Mouse (Mus musculus) ES-E14 (cell line): ENCODE data around the gene Alg14. TPM values are rescaled to one million over a fixed set of nuclear protein-coding genes. Genes with fewer than 3 reads are reported as not detected.

Experiments used
- DNase-seq: peaks from one replicate; pipeline ENCODE4 v3.0.0-alpha.2; 2013; ENCODE audit warnings: low read depth, low spot score
- H3K27ac ChIP-seq: 2 replicates; pipeline ENCODE4 v1.5.1; 2012; ENCODE audit warnings: low read depth, mild to moderate bottlenecking, low read length, moderate library complexity, mixed read lengths; ENCODE audit not compliant: poor library complexity, insufficient read depth, severe bottlenecking
- H3K36me3 ChIP-seq: 2 replicates; pipeline ENCODE4 v1.6.1; 2012; ENCODE audit warnings: mild to moderate bottlenecking, low read length, moderate library complexity, mixed read lengths; ENCODE audit not compliant: control insufficient read depth, poor library complexity, insufficient read depth, severe bottlenecking
- H3K4me1 ChIP-seq, 2 experiments: fragments of 150-350 bp in 1 of 2; sonication (generic) in 1 of 2; 2 replicates each; pipeline ENCODE4 v1.6.1; 2012; ENCODE audit warnings: low read length in 2 of 2, mild to moderate bottlenecking in 1 of 2, mixed read lengths in 1 of 2; ENCODE audit not compliant: control insufficient read depth in 2 of 2, insufficient read depth in 2 of 2, poor library complexity in 1 of 2
- H3K4me3 ChIP-seq, 2 experiments: fragments of 150-350 bp in 1 of 2; sonication (generic) in 1 of 2; 2 replicates each; pipeline ENCODE4 v1.5.1; 2012; ENCODE audit warnings: low read length in 2 of 2, low read depth in 1 of 2, mild to moderate bottlenecking in 1 of 2, mixed read lengths in 1 of 2; ENCODE audit not compliant: insufficient read depth in 1 of 2, poor library complexity in 1 of 2, severe bottlenecking in 1 of 2
- H3K9ac ChIP-seq: 2 replicates; pipeline ENCODE4 v1.6.1; 2012; ENCODE audit warnings: low read depth, mild to moderate bottlenecking, low read length, mixed read lengths; ENCODE audit not compliant: poor library complexity, insufficient read depth, severe bottlenecking
- H3K9me3 ChIP-seq: fragments of 150-350 bp; sonication (generic); 2 replicates; pipeline ENCODE4 v1.6.1; 2012; ENCODE audit warnings: low read depth, mild to moderate bottlenecking, low read length; ENCODE audit not compliant: control insufficient read depth, insufficient read depth
- CHD2 ChIP-seq: IDR thresholded peaks from 2 replicates; pipeline ENCODE4 v1.6.1; 2014; ENCODE audit warnings: mild to moderate bottlenecking, low read depth, low read length, inconsistent platforms
- HCFC1 ChIP-seq: IDR thresholded peaks from 2 replicates; pipeline ENCODE4 v1.6.1; 2012; ENCODE audit warnings: low read length, inconsistent platforms, borderline replicate concordance; ENCODE audit not compliant: insufficient read depth
- MAFK ChIP-seq: IDR thresholded peaks from 2 replicates; pipeline ENCODE4 v1.6.1; 2014; ENCODE audit warnings: mild to moderate bottlenecking, low read depth, low read length, inconsistent platforms; ENCODE audit not compliant: insufficient read depth
- ZC3H11A ChIP-seq: IDR thresholded peaks from 2 replicates; pipeline ENCODE4 v1.6.1; 2012; ENCODE audit warnings: low read depth, mild to moderate bottlenecking, inconsistent platforms, low read length, borderline replicate concordance
- ZNF384 ChIP-seq: IDR thresholded peaks from 2 replicates; pipeline ENCODE4 v1.6.1; 2012; ENCODE audit warnings: low read depth, low read length, inconsistent platforms
- in situ Hi-C, 2 experiments: fragments of 600-800 bp; cut with MboI; formaldehyde crosslinking; loops; one replicate each; pipeline ENCODE4 v1.15.1; 2025; ENCODE audit warnings: low sequenced_read_pairs in 2 of 2, inconsistent platforms in 1 of 2; ENCODE audit not compliant: unreplicated experiment in 2 of 2
- total RNA-seq: library from RNA; depleted of rRNA; stranded (reverse); fragments of 300-350 nt; gene quantifications from 2 replicates; pipeline ENCODE4 v1.2.3, GENCODE M21; 2012

Alg14 gene
- total RNA-seq, 1 experiment, result 18.4 TPM

DNA sequence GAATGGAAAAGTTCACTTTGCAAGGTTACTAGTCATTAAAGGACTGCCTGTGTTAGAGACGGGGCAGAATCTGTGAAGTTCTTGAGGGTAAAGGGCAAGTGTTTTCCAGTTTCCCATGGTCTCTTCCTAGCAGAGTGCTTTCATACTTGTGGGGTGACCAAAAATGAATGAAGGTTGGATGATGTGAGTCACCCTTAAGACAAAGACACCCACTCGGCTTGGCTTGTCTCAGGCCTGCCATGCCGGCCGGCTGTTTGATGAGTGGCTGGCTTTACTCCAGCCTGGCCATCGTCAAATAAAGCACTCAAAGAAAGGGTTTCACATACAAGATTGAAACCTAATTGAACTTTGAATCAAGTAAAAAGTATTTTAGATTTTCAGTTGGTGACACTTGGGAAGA lies 35.8 kb downstream of the Alg14 start:
- Histone ChIP-seq H3K4me3 (no peak overlapping the region), H3K9me3 (no peaks in the 10 kb centered on the region), H3K36me3 (no peaks in the 10 kb centered on the region), H3K4me1 (0 out of 4 replicates have a peak, but pooled peaks cover 0 to 4% of the 10 kb centered on the region in 2 experiments), H3K9ac (no peak overlapping the region), H3K27ac (no peak overlapping the region)
- in situ Hi-C loops, result no loop called here
- no peak for TF ChIP-seq ZNF384
- TF ChIP-seq HCFC1, result no peak
- no peak for TF ChIP-seq MAFK
- TF ChIP-seq CHD2, result no peak
- TF ChIP-seq ZC3H11A, result no peak
- DNase-seq, result no peak

GRCm38 (mm10) chr3:121329647-121330046 lies 38.1 kb downstream of the Alg14 start:
- in situ Hi-C loops, result no loop called here
- no peak for DNase-seq
- TF ChIP-seq CHD2 (no peak), ZC3H11A (no peak), HCFC1 (no peak), MAFK (no peak), ZNF384 (no peak)
- Histone ChIP-seq H3K36me3 (no peaks in the 10 kb centered on the region), H3K4me1 (no peaks in the 10 kb centered on the region), H3K9me3 (no peaks in the 10 kb centered on the region), H3K9ac (no peak overlapping the region), H3K27ac (no peak overlapping the region), H3K4me3 (no peak overlapping the region)

DNA sequence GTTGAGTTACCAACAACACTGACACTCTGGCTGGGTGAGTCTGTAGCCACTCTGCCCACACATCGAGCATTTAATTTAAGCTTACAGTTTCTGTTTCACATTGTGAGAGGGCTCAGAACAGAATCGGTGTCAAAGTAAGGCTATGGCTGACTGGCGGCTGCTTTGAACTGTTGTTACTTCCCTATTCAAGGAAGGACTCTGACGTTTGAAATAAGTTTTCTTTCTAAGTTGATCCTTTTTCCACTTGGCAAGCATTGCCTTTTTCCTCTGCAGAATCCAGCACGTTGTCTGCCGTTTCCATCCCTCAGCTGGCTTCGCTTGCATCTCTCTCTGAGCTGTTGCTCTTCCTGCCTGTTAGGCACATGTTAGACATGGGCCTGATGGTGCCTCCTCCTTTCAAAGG lies 38.7 kb downstream of the Alg14 start:
- in situ Hi-C loops, result no loop called here
- Histone ChIP-seq H3K36me3 (no peaks in the 10 kb centered on the region), H3K27ac (no peak overlapping the region), H3K4me3 (no peak overlapping the region), H3K9me3 (no peaks in the 10 kb centered on the region), H3K4me1 (no peaks in the 10 kb centered on the region), H3K9ac (no peak overlapping the region)
- DNase-seq, result no peak
- no peak for TF ChIP-seq ZNF384
- TF ChIP-seq HCFC1, result no peak
- no peak for TF ChIP-seq CHD2
- TF ChIP-seq MAFK, result no peak
- no peak for TF ChIP-seq ZC3H11A

DNA sequence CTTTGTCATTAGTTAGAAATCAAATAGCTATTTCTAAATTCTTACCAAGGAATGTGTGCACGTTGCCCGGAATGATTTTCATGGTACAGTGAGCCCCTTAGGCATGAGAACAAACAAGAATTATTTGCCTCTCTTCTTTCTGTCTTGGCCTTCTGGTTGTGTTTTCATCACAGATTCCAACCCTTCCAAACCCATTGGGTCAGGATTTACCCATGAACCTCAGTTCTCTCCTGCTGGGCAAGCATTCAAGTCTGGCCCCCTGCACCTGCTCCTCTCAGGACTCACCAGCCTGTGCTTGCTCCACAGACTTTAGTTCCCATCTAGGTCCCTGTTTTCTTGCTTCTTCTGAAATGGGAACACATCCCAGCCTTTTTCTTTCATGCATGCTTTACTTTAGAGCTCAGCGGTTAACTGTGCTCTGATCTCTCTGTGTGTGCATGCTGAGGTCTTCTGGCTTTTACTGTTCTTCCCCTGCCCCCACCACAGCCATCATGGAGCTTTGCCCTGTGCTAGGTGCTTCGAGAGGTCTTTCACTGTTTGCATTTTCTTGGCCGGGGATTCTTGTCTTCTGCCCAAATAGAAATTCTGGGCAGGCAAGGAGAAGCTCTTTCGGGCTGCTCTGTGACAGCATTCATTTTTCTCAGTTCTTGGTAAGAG lies 44.8 kb downstream of the Alg14 start:
- no peak overlapping the region for H3K4me3 ChIP-seq
- no peak overlapping the region for H3K9ac ChIP-seq
- H3K4me1 ChIP-seq, result peaks cover 0 to 2% of the 10 kb centered on the region in 2 experiments; a peak in 2 of 4 replicates
- H3K9me3 ChIP-seq, result no peaks in the 10 kb centered on the region
- H3K36me3 ChIP-seq, result no peaks in the 10 kb centered on the region
- no peak for TF ChIP-seq CHD2
- no peak for TF ChIP-seq HCFC1
- no peak for DNase-seq
- H3K27ac ChIP-seq, result no peak overlapping the region
- in situ Hi-C loops, result no loop called here

DNA sequence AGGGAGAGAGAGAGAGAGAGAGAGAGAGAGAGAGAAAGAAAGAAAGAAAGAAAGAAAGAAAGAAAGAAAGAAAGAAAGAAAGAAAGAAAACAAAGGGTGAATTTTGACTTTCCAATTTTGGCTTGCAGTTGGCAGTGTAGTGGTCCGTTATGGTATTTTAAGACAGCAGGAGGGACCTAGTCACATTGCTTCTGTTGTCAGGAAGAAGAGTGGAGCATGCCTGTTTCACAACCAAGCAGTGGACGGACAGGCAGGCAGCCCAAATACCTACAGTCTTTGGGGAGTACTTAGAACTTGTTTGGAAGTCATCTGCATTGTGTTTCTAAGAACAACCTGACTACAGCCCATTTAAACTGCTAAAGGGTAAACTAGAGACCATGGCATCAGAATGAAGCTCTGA lies 47.1 kb downstream of the Alg14 start:
- in situ Hi-C loops, result no loop called here
- H3K4me1 ChIP-seq, result peaks cover 0 to 2% of the 10 kb centered on the region in 2 experiments; a peak in 2 of 4 replicates
- no peak overlapping the region for H3K27ac ChIP-seq
- no peak for DNase-seq
- H3K9me3 ChIP-seq, result no peaks in the 10 kb centered on the region
- TF ChIP-seq CHD2, result no peak
- TF ChIP-seq MAFK, result no peak
- TF ChIP-seq HCFC1, result no peak
- no peak for TF ChIP-seq ZNF384
- TF ChIP-seq ZC3H11A, result no peak
- no peaks in the 10 kb centered on the region for H3K36me3 ChIP-seq
- no peak overlapping the region for H3K9ac ChIP-seq
- H3K4me3 ChIP-seq, result no peak overlapping the region
